Mouse (Mus musculus): ENCODE data around the gene Ndc80. TPM values are rescaled to one million over a fixed set of nuclear protein-coding genes. Genes with fewer than 3 reads are reported as not detected.

Gene Ndc80
- polyA plus RNA-seq, 1 experiment from 2014 or later = 19.4 TPM

DNA sequence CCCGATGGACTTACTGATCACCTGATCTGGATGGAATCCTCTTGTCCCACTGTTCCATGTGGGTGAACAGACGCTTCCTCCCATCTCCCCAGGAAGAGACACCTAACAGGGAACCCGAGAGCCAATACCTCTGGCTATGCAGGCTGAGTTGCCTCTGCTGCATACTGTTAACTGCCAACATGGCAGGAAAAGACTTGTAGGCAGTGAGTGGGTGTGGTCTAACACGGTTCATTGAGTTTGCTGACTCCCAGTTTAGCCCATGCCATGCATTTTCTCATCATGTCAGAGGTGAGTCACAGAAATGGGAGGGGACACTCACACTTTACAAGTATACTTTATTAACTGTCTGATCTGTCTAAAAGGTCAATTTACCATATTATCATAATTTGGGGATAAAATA is 30.9 kb downstream of the Ndc80 start:
- no peaks in the 10 kb centered on the region for H3K27me3 ChIP-seq
- no peaks in the 10 kb centered on the region for H3K9me3 ChIP-seq
- H3K9ac ChIP-seq (replicated peaks) = no peak overlapping the region
- H3K36me3 ChIP-seq = peaks cover 23% of the 10 kb centered on the region
- H3K4me3 ChIP-seq = no peak overlapping the region
- no peak overlapping the region for H3K27ac ChIP-seq (replicated peaks)
- H3K4me2 ChIP-seq (replicated peaks) = no peak overlapping the region
- ATAC-seq (replicated peaks) = no peak
- 93% methylated on average over 4 of the region's 4 CpGs for WGBS
- H3K4me1 ChIP-seq = no peaks in the 10 kb centered on the region

GRCm38 (mm10) chr17:71491332-71491686 is 35.3 kb downstream of the Ndc80 start:
- no peaks in the 10 kb centered on the region for H3K9me3 ChIP-seq
- H3K4me2 ChIP-seq (replicated peaks) = no peak overlapping the region
- no peaks in the 10 kb centered on the region for H3K27me3 ChIP-seq
- H3K27ac ChIP-seq (replicated peaks) = no peak overlapping the region
- no peak overlapping the region for H3K9ac ChIP-seq (replicated peaks)
- peaks cover 7% of the 10 kb centered on the region; the same call in 1 of the 2 replicates for H3K36me3 ChIP-seq
- no peak overlapping the region for H3K4me3 ChIP-seq
- 83% methylated on average over 4 of the region's 4 CpGs for WGBS
- no peak for ATAC-seq (replicated peaks)
- H3K4me1 ChIP-seq = no peaks in the 10 kb centered on the region

GRCm38 (mm10) chr17:71490666-71491331 is 35.9 kb downstream of the Ndc80 start:
- no peaks in the 10 kb centered on the region for H3K27me3 ChIP-seq
- WGBS = 90% methylated on average over 9 of the region's 9 CpGs
- no peaks in the 10 kb centered on the region; the same call in 1 of the 2 replicates for H3K4me1 ChIP-seq
- H3K9me3 ChIP-seq = no peaks in the 10 kb centered on the region
- no peak overlapping the region for H3K4me3 ChIP-seq
- H3K36me3 ChIP-seq = peaks cover 7% of the 10 kb centered on the region; the same call in 1 of the 2 replicates
- no peak overlapping the region for H3K27ac ChIP-seq (replicated peaks)
- no peak overlapping the region for H3K9ac ChIP-seq (replicated peaks)
- ATAC-seq (replicated peaks) = no peak
- H3K4me2 ChIP-seq (replicated peaks) = no peak overlapping the region

DNA sequence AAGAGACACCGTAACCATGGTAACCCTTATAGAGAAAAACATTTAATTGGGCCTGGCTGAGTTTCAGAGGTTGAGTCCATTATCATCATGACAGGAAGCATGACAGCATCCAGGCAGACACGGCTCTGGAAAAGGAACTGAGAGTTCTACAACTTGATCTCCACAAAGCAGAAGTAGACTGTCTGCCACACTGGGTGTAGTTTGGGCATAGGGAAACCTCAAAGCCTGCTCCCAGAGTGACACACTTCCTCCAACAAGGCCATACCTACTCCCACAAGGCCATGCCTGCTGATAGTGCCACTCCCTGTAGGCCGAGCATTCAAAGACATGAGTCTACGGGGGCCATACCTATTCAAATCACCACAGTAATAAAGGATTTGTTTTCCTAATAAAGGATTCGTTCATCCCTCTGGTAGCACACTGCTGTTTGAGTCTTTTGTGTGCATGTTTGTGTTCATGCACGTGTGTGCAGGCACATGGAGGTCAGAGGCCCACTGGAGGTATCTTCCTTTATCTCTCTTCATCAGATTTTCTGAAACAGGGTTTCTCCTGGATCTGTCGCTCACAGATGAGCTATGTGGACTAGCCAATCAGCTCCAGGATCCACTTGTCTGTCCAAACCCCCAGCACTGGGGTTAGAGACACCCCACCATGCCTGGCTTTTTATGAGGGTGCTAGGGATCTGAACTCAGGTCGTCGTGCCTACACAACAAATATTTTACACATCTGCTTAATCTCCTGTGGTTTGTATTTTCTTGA is 36.8 kb downstream of the Ndc80 start:
- Histone ChIP-seq H3K36me3 (no peaks in the 10 kb centered on the region; the same call in 1 of the 2 replicates), H3K9ac (replicated peaks) (no peak overlapping the region), H3K4me3 (no peak overlapping the region), H3K27ac (replicated peaks) (no peak overlapping the region), H3K4me2 (replicated peaks) (no peak overlapping the region), H3K9me3 (no peaks in the 10 kb centered on the region), H3K27me3 (no peaks in the 10 kb centered on the region), H3K4me1 (no peaks in the 10 kb centered on the region; the same call in 1 of the 2 replicates)
- ATAC-seq (replicated peaks) = no peak
- WGBS = 76% methylated on average over 9 of the region's 9 CpGs

DNA sequence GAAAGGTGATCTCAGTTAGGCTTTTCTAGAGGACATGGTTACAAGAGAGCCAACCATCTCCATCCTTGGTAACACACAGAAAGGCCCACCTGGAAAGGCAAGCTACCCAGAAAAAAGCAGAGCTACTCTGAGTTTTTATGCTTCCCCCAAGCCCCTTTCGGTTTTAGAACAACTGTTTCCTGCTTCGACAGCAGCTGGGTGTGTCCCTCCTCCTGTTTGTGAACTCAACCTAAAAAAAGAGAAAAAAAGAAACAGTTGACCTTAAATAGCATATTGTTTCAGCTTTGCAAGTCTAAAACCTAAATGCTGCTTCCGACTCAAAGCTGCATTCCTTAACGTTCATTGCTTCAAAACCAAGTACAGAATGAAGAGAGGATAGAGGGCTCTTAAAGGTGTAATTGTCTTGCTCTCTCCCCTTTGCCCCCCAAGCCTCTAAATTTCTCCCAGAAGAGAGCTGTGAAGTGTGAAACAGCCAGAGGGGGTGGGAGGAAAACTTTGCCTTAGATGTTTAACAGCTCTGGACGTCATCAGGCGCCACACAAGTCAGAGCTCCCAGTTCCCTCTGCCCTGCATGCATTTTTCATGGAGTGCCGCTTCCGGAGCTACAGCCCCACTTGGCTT is 40.3 kb downstream of the Ndc80 start:
- no peaks in the 10 kb centered on the region; the same call in 1 of the 2 replicates for H3K4me1 ChIP-seq
- no peak overlapping the region for H3K27ac ChIP-seq (replicated peaks)
- ATAC-seq (replicated peaks) = no peak
- H3K9me3 ChIP-seq = no peaks in the 10 kb centered on the region
- H3K9ac ChIP-seq (replicated peaks) = no peak overlapping the region
- no peak overlapping the region for H3K4me2 ChIP-seq (replicated peaks)
- H3K4me3 ChIP-seq = no peak overlapping the region
- WGBS = 55% methylated on average over 8 of the region's 8 CpGs
- no peaks in the 10 kb centered on the region for H3K27me3 ChIP-seq
- no peaks in the 10 kb centered on the region for H3K36me3 ChIP-seq

- no peaks in the 10 kb centered on the region; the same call in 1 of the 2 replicates for H3K4me1 ChIP-seq
- H3K27ac ChIP-seq (replicated peaks) = no peak overlapping the region
- no peak overlapping the region for H3K9ac ChIP-seq (replicated peaks)
- H3K4me3 ChIP-seq = no peak overlapping the region
- no peaks in the 10 kb centered on the region for H3K9me3 ChIP-seq
- H3K27me3 ChIP-seq = no peaks in the 10 kb centered on the region
- H3K4me2 ChIP-seq (replicated peaks) = 0 out of 2 replicates have a peak overlapping the region, but pooled peaks have one; percentile 6
- WGBS = 55% methylated on average over 12 of the region's 12 CpGs
- no peaks in the 10 kb centered on the region for H3K36me3 ChIP-seq
- ATAC-seq (replicated peaks) = no peak
Measured at GRCm38 (mm10) chr17:71485791-71486230, 40.8 kb downstream of the Ndc80 start.

DNA sequence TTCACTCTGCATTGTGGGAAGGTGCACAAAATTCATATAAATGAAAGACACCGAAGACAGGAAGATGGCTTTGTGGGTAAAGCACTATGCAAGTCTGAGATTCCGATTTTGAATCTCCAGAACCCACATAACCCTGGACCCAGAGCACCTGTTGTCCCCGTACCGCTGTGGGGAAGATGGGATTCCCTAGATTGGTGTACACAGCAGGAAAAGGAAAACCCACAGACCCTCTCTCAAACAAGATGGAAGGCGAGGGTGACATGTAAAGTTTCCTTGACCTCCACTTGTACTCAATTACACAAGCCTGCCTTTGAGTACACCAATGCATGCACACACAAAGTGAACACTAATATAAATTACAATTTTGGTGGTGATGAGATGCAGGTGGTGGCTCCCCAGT is 41.9 kb downstream of the Ndc80 start:
- Histone ChIP-seq H3K4me3 (no peak overlapping the region), H3K27ac (replicated peaks) (no peak overlapping the region), H3K36me3 (no peaks in the 10 kb centered on the region), H3K4me2 (replicated peaks) (no peak overlapping the region), H3K4me1 (no peaks in the 10 kb centered on the region; the same call in 1 of the 2 replicates), H3K27me3 (no peaks in the 10 kb centered on the region), H3K9ac (replicated peaks) (no peak overlapping the region), H3K9me3 (no peaks in the 10 kb centered on the region)
- no peak for ATAC-seq (replicated peaks)
- 94% methylated on average over 5 of the region's 5 CpGs for WGBS

GRCm38 (mm10) chr17:71483418-71484060 is 43.1 kb downstream of the Ndc80 start:
- no peak for ATAC-seq (replicated peaks)
- no peak overlapping the region for H3K27ac ChIP-seq (replicated peaks)
- H3K9ac ChIP-seq (replicated peaks) = no peak overlapping the region
- H3K9me3 ChIP-seq = no peaks in the 10 kb centered on the region
- H3K36me3 ChIP-seq = no peaks in the 10 kb centered on the region
- no peaks in the 10 kb centered on the region; the same call in 1 of the 2 replicates for H3K4me1 ChIP-seq
- 92% methylated on average over 7 of the region's 7 CpGs for WGBS
- no peaks in the 10 kb centered on the region for H3K27me3 ChIP-seq
- H3K4me2 ChIP-seq (replicated peaks) = no peak overlapping the region
- H3K4me3 ChIP-seq = no peak overlapping the region

DNA sequence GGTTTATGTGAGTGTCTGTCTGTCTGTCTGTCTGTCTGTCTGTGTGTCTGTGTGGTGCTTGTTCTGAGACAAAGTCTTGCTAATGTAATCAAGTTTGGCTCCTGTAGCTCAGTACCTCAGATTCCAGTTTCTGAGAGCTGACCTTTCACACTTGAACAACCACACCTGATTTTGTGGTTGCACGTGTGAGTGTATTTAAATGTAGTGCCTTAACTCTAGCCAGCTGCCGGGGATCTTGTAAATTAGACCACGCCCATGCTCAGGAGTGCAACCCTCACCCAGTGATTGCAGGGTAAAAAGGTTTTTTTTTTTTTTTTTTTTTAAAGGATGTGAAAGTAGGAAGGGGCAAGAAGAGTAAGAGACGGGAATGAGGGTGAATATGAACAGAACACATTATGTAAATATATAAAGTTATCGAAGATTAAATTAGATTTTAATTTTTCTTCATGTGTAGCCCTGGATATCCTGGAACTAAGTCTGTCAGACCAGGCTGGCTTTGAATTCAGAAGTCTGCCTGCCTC is 47.2 kb downstream of the Ndc80 start:
- WGBS = 75% methylated on average over 5 of the region's 5 CpGs
- Histone ChIP-seq H3K36me3 (no peaks in the 10 kb centered on the region), H3K4me3 (no peak overlapping the region), H3K9ac (replicated peaks) (no peak overlapping the region), H3K27ac (replicated peaks) (no peak overlapping the region), H3K4me1 (peaks cover 7% of the 10 kb centered on the region; the same call in 1 of the 2 replicates), H3K4me2 (replicated peaks) (no peak overlapping the region), H3K27me3 (no peaks in the 10 kb centered on the region), H3K9me3 (no peaks in the 10 kb centered on the region)
- ATAC-seq (replicated peaks) = no peak

GRCm38 (mm10) chr17:71477481-71477880 is 49.2 kb downstream of the Ndc80 start:
- WGBS = 94% methylated on average over 8 of the region's 8 CpGs
- ATAC-seq (replicated peaks) = no peak
- Histone ChIP-seq H3K36me3 (no peaks in the 10 kb centered on the region), H3K4me1 (peaks cover 21% of the 10 kb centered on the region), H3K27ac (replicated peaks) (no peak overlapping the region), H3K9ac (replicated peaks) (no peak overlapping the region), H3K4me2 (replicated peaks) (no peak overlapping the region), H3K4me3 (no peak overlapping the region), H3K9me3 (no peaks in the 10 kb centered on the region), H3K27me3 (no peaks in the 10 kb centered on the region)

DNA sequence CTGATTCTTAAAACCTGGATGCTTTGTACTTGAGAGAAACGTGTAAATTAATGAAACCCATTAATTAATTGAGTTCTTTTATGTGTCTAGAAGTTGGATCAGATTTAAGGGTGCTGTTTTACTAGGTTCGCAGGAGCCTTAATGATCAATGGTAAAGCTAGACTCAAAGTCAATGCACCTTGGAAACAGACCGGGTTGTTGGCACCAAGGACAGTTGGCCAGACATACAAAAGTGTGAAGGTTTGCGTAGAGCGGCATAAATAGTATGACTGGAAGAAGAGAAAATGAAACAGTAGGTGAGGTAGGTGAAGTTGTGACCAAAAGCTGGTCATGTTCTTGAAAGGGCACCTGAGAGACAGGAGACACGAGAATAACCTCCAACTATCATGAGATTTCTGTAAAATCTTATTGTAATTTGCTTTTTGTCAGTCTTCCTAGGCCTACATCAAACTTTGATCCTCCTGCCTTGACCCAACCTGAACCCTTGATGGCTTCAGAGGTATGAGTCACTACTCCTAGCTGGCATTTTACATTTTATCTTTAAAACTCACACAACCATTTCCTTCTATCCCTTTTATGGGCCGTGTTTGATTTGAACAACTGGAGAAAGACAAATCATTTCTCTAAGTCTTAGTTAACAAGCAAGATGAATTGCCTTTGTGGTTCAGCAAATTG is 50.2 kb downstream of the Ndc80 start:
- H3K27ac ChIP-seq (replicated peaks) = no peak overlapping the region
- peak overlapping the region; percentile 98 for H3K4me3 ChIP-seq
- H3K9ac ChIP-seq (replicated peaks) = peak overlapping the region; percentile 85
- no peaks in the 10 kb centered on the region for H3K9me3 ChIP-seq
- H3K4me2 ChIP-seq (replicated peaks) = peak overlapping the region; percentile 78
- no peak for ATAC-seq (replicated peaks)
- H3K4me1 ChIP-seq = peaks cover 26% of the 10 kb centered on the region
- no peaks in the 10 kb centered on the region for H3K27me3 ChIP-seq
- no peaks in the 10 kb centered on the region for H3K36me3 ChIP-seq
- WGBS = 67% methylated on average over 7 of the region's 7 CpGs
